In the genomic region with DNA sequence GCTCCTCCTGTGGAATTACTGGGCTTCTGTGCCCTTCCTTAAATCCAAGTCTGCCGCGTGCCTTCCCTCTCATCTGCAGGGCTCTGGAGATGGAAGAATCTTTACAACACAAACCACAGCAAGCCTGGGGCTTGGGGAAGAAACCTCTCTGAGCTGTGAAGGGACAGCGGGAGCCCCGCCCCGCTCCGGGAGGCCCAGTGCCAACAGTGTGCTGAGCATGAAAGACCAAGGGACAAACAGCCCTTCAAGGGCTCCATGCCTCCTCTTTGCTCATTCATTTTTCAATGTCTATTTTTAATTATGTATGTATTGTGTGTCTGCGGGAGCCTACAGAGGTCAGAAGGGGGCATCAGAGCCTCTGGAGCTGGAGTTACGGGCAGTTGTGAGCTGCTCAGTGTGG, we compare ENCODE assay signal across 11 mouse cellular contexts. TPM values are rescaled to one million over a fixed set of nuclear protein-coding genes. Genes with fewer than 3 reads are reported as not detected.
A peak's percentile ranks its signal among the peaks of the same experiment; 100 is the strongest.
DNase-seq lines count a peak whose midpoint lies in the region; ATAC-seq and TF ChIP-seq lines count a peak whose summit lies in the region.
"Had no signal": no experiment of that assay in that cellular context is flagged by ENCODE, and none has a peak within 500 bp of the region (broad histone marks: within the 10 kb centered on the region; RNA-seq: fewer than 3 reads in every experiment).

No protein-coding gene starts in this region.

- H3K4me3 ChIP-seq in layer of hippocampus, adult 2 months: no peak overlapping the region
- no peak overlapping the region for H3K4me3 ChIP-seq in embryonic facial prominence, embryonic 15.5 days (replicated peaks)
- H3K4me3 ChIP-seq in hindbrain, embryonic 12.5 days: no peak overlapping the region
- H3K4me3 ChIP-seq in midbrain, postnatal 0 days (ENCODE audit: low read depth, low read length): no peak overlapping the region

- peak; percentile 77; the same call in 1 of the 2 replicates for ATAC-seq in embryonic facial prominence, embryonic 15.5 days (ENCODE audit: insufficient number of reproducible peaks, low FRiP score, low TSS enrichment, low read depth)
- ATAC-seq in hindbrain, embryonic 12.5 days (ENCODE audit: low FRiP score): no peak
- ATAC-seq in midbrain, postnatal 0 days (ENCODE audit: low FRiP score): no peak
- ATAC-seq in erythroblast, adult 5-6 weeks (replicated peaks; ENCODE audit: low FRiP score, poor library complexity, severe bottlenecking): no peak
- ATAC-seq: activated CD4-positive, CD25-positive, alpha-beta regulatory T cell, adult 4 months had no signal

- whole genome bisulfite sequencing in embryonic facial prominence, embryonic 15.5 days: 66% methylated on average over 8 of the region's 8 CpGs
- WGBS in hindbrain, embryonic 12.5 days: 45% methylated on average over 8 of the region's 8 CpGs
- 58% methylated on average over 8 of the region's 8 CpGs for WGBS in midbrain, postnatal 0 days

- no peak overlapping the region for H3K9ac ChIP-seq in embryonic facial prominence, embryonic 15.5 days
- no peak overlapping the region for H3K9ac ChIP-seq in hindbrain, embryonic 12.5 days
- no peak overlapping the region for H3K9ac ChIP-seq in midbrain, postnatal 0 days (replicated peaks; ENCODE audit: low read length, poor library complexity, severe bottlenecking)

- H3K36me3 ChIP-seq in embryonic facial prominence, embryonic 15.5 days: peaks cover 15% of the 10 kb centered on the region
- H3K36me3 ChIP-seq in hindbrain, embryonic 12.5 days: peaks cover 12% of the 10 kb centered on the region
- H3K36me3 ChIP-seq in midbrain, postnatal 0 days (ENCODE audit: insufficient read depth, low read length): peaks cover 30% of the 10 kb centered on the region

- no peaks in the 10 kb centered on the region for H3K27me3 ChIP-seq in embryonic facial prominence, embryonic 15.5 days
- no peaks in the 10 kb centered on the region for H3K27me3 ChIP-seq in hindbrain, embryonic 12.5 days
- H3K27me3 ChIP-seq in midbrain, postnatal 0 days (ENCODE audit: insufficient read depth, low read length): no peaks in the 10 kb centered on the region

- H3K4me1 ChIP-seq in embryonic facial prominence, embryonic 15.5 days: 0 out of 2 replicates have a peak, but pooled peaks cover 3% of the 10 kb centered on the region
- H3K4me1 ChIP-seq in hindbrain, embryonic 12.5 days: peaks cover 32% of the 10 kb centered on the region
- H3K4me1 ChIP-seq in midbrain, postnatal 0 days (ENCODE audit: insufficient read depth, low read length): no peaks in the 10 kb centered on the region

- no peak overlapping the region for H3K4me2 ChIP-seq in embryonic facial prominence, embryonic 15.5 days (replicated peaks)
- no peak overlapping the region for H3K4me2 ChIP-seq in hindbrain, embryonic 12.5 days (replicated peaks)
- no peak overlapping the region for H3K4me2 ChIP-seq in midbrain, postnatal 0 days (ENCODE audit: low read depth, low read length, poor library complexity, severe bottlenecking)

- no peak overlapping the region for H3K27ac ChIP-seq in layer of hippocampus, adult 2 months
- H3K27ac ChIP-seq in embryonic facial prominence, embryonic 15.5 days (replicated peaks): no peak overlapping the region
- peak overlapping the region; percentile 55 for H3K27ac ChIP-seq in hindbrain, embryonic 12.5 days
- H3K27ac ChIP-seq in midbrain, postnatal 0 days (ENCODE audit: low read depth, low read length): peak overlapping the region; percentile 51; the same call in 1 of the 2 replicates

- peak; percentile 18 for DNase-seq in layer of hippocampus, adult 11-12 months (ENCODE audit: low spot score)
- DNase-seq in layer of hippocampus, adult 2 months (ENCODE audit: low spot score in 2 of 2): no peak
- DNase-seq in midbrain, postnatal 0 days (ENCODE audit: low spot score): peak; percentile 24
- no peak for DNase-seq in B cell, adult 2 months
- DNase-seq: cerebellum, adult 11 months; kidney, adult 9 months; lung, adult 2 months had no signal

- TF ChIP-seq CTCF in layer of hippocampus, adult 2 months (conservative IDR thresholded peaks at IDR 0.05): no peak
- no peak for TF ChIP-seq CTCF in midbrain, postnatal 0 days (IDR thresholded peaks at IDR 0.05)

- H3K9me3 ChIP-seq in embryonic facial prominence, embryonic 15.5 days (replicated peaks): no peaks in the 10 kb centered on the region
- no peaks in the 10 kb centered on the region for H3K9me3 ChIP-seq in hindbrain, embryonic 12.5 days (replicated peaks)
- no peaks in the 10 kb centered on the region for H3K9me3 ChIP-seq in midbrain, postnatal 0 days (ENCODE audit: low read length)

RNA-seq across cellular contexts. Expression of a gene that starts 41.3 kb away (rescaled TPM):
- 1 to 10 TPM; 2.0 to 2.1 TPM for total RNA-seq in layer of hippocampus, adult 2 months (2021)
- polyA plus RNA-seq in embryonic facial prominence, embryonic 15.5 days (2015; fragmentation: Nextera tagmentation; extraction: Ambion mirVana): 3.2 and 3.9 TPM in 2 replicates
- polyA plus RNA-seq in hindbrain, embryonic 12.5 days (2016; fragmentation: Nextera tagmentation; extraction: Ambion mirVana): 2.4 and 3.5 TPM in 2 replicates
- 1.8 and 2.0 TPM in 2 replicates for total RNA-seq in midbrain, postnatal 0 days (2014; rRNA removed)
- polyA plus RNA-seq in midbrain, postnatal 0 days (2015; fragmentation: Nextera tagmentation; extraction: Ambion mirVana): 1.3 and 2.1 TPM in 2 replicates
- total RNA-seq in erythroblast, adult 5-6 weeks (2015; ENCODE audit: low replicate concordance): 1.3 TPM in 1 of 2 replicates, not detected in the other
- not detected in 2 replicates for total RNA-seq in erythroblast, adult 5-6 weeks (2017; ENCODE audit: low replicate concordance)
- polyA plus RNA-seq: activated CD4-positive, CD25-positive, alpha-beta regulatory T cell, adult 4 months had no signal

Comparison
In these comparisons a context has a peak if more than half of its experiments do, and no peak if none do; other contexts are left out.
1. DNase-seq: peak in layer of hippocampus, adult 11-12 months (single experiment) and midbrain, postnatal 0 days (single experiment); none in layer of hippocampus, adult 2 months (0 of 2) and B cell, adult 2 months (0 of 2).
2. H3K27ac ChIP-seq: peak in hindbrain, embryonic 12.5 days (single experiment) and midbrain, postnatal 0 days (single experiment); none in layer of hippocampus, adult 2 months (single experiment) and embryonic facial prominence, embryonic 15.5 days (single experiment).